Mouse (Mus musculus): Measurements from ENCODE around the gene Mdh2.
A peak's percentile ranks its signal among the peaks of the same experiment; 100 is the strongest.

The Mdh2 gene

DNA sequence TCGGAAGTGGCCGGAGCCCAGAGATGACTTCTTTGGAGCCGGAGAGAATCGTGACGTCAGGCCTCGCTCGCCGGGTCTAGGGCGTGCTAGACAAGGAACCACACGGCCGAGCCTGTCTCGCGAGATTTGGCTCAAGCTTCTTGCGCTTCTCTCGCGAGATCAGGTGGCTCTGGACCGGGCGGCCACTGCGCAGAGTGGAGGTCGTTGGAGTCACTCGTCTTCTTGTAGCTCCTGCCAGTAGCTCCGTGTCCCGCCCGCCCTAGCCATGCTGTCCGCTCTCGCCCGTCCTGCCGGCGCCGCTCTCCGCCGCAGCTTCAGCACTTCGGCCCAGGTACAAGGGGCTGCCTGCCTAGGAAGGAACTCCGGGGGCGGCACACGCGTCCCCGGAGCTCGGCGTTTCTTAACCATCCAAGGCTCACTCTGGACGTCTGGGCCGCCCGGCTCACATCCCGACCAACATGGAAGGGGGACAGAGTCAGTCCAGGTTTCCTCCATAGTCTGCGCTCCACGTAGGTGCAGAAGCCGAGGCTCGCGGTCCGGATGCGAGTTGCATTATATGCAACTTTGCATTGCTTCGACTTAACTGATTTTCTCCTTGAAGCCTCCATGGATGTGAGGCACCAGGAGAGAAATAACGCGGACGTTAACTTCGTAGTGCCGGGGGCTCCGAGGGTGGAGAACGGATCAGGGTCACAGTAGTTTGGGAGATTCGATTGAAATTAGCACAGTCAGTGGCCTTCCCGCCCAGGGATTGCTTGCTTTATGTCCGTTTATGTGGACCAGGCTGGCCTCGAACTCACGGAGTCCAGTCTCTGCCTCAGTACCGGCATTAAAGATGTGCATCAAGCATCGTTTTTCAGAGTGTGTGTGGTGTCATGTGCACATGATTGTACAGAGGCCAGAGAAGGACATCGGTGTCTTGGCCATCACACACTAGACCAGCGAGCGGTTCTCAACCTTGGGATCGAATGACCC is at the start of gene Mdh2:
Gene Mdh2, plus strand, starts transcription at position 10 of the 975 bp plus-strand sequence.
- DNase-seq, result peak; percentile 100

DNA sequence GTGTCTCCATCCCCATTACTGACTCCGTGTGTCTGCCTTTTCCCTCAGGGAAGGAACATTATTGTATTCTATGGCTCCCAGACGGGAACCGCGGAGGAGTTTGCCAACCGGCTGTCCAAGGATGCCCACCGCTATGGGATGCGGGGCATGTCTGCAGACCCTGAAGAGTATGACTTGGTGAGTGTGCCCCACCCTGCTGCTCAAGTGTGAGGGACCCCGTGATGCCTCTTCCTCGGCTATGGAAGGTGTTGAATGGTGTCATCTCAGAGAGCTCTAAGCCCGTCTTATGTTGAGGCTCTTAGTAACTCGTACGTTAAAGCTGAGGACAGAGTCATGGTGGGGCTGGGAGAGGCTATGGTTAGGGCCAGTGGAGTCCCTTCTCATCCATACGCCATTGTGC is 48.9 kb upstream of the Mdh2 start:
- DNase-seq, result no peak

DNA sequence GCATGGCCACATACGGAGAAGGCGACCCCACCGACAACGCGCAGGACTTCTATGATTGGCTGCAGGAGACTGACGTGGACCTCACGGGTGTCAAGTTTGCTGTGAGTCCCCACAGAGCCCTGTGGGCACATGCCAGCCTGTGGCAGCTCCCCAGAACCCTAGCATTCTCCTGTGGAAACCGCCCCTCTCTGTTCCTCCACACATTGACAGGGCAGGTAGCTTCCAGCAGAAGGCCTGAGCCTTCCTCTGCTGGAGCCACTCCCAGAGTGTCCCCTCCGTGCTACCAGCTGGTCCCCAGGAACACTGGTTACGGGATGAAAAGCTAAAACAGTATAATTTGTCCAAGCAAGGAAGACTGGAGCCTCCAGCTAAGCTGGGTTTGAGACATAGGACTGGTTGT is 48.0 kb upstream of the Mdh2 start:
- DNase-seq, result no peak

DNA sequence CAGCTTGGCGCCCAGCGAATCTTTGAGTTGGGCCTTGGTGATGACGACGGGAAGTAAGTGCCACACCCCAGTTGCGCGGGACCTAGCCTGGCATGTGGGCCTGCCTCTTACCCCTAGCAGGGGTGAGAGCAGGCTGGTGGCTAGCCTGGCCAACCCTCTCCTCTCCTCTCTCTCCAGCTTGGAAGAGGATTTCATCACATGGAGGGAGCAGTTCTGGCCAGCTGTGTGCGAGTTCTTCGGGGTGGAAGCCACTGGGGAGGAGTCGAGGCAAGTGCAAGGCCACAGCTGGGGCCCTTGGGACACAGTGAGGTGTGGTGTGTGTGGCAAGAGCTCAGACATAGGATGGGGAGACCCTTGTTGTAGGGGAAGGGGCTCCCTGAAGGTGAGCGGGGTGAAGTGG is 47.4 kb upstream of the Mdh2 start:
- no peak for DNase-seq

DNA sequence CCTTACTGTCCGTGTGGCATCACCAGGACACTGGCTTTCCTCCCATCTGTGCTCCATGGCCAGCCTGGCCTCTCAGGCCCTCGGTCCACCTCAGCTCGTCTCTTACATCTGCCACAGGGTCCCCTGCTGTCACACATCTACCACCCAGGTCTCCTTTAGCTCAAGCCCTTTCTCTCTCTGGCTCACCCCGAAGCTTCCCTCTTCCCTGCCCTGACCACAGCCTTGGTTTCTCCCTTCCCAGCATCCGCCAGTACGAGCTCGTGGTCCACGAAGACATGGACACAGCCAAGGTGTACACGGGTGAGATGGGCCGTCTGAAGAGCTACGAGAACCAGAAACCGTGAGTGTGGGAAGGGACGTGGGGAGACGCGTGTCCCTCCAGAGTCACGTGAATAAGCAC is 47.0 kb upstream of the Mdh2 start:
- DNase-seq, result no peak

DNA sequence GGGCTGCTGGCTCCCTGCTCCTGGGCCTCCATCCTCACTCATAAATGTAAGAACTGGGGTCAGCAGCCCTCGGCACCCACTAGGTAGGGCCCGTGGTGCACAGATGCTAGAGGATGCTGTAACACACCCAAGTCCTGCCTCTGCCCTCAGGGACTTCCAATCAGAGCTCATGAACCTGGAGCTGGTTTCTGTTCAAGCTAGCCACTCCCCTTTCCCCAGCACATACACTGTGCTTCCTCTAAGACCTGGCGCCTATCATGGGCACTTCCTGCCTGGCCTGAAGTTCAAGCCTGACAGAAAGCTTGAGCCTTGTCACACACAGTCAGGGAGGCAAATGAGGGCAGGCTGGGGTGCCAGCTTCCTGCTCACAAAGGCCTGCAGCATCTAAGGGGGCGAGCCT is 45.2 kb upstream of the Mdh2 start:
- no peak for DNase-seq

DNA sequence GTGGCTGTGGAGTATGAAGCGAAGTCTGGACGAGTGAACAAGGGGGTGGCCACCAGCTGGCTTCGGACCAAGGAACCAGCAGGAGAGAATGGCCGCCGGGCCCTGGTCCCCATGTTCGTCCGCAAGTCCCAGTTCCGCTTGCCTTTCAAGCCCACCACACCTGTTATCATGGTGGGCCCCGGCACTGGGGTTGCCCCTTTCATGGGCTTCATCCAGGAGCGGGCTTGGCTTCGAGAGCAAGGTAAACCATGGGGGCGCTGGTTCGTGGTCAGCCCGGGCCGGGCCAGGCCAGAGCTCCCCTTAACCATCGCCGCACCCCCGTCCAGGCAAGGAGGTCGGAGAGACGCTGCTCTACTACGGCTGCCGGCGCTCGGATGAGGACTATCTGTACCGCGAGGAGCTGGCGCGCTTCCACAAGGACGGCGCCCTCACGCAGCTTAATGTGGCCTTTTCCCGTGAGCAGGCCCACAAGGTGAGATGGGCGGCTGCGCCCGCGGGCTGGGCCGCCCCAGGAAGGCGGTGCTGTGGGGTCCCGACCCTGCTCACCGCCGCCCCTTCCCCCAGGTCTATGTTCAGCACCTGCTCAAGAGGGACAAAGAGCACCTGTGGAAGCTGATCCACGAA is 44.1 kb upstream of the Mdh2 start:
- DNase-seq, result no peak

DNA sequence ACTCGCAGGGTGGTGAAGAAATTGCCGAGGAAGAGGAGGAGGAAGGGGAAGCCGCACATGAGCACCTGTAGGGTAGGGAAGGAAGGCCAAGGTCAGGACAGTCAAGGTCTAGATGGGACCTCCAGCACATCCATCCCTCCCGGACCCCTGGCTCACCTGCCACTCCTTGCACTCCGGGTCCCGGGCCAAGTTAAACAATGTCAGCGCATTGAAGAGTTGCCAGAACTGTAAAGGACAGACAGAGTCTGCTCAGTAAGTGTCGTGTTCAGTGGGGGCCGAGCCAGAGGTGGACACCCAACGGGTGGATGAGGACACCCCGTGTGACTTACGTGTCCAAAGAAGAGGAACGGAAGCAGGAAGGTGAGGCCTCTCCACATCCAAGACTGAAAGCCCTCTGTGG is 42.5 kb upstream of the Mdh2 start:
- DNase-seq, result no peak

DNA sequence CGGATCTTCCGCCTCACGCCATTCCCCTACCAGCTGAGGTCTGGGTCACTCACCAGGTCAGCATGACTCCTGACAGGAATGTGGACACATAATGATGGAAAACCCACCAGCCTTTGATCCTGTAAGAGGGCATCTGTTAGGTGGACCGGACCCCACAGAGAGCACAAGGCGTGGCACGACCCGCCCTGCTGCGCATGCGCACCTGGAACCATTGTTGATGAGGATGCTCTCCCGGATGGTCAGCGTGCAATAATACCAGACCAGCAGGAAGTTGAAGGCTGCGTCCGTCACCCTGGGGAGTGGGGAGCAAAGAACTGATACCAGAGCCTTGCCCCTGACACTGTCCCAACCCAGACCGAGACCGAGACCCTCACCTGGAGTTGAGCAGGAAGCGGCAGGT is 41.7 kb upstream of the Mdh2 start:
- no peak for DNase-seq

DNA sequence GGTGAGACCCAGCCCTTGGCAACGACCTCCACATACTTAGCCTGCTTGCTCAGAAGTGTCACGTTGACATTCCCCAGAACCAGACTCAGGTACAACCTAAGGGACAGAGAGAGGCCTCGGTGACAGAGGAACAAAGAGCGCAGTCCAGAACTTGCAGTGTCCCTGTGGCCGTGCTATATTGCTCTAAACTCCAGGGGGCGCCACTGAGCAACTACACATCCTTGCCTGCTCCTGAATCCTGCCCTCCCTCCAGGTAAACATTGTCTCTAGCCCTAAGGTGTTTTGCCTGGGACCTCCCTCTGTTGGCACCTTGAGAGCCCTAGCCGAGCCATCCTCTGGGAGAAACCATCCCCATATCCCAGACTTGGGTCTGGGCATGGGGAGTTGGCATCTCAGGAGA is 41.1 kb upstream of the Mdh2 start:
- DNase-seq, result peak; percentile 34

DNA sequence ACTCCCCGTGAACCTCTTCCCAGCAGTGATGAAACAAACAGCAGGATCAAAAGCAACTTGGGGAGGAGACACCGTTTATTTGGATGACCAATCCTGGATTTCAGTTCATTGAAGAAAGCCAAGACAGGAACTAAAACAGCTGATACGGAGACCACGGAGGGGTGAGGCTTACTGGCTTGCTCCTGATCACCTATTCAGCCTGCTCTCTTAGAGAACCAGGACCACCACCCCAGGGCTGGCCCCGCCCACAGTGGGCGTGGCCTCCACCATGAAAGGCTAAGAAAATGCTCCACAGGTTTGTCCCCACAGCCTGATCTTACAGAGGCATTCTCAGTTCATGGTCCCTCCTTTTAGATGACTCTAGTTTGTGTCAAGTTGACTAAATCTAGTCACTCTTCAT is 40.0 kb upstream of the Mdh2 start:
- no peak for DNase-seq

DNA sequence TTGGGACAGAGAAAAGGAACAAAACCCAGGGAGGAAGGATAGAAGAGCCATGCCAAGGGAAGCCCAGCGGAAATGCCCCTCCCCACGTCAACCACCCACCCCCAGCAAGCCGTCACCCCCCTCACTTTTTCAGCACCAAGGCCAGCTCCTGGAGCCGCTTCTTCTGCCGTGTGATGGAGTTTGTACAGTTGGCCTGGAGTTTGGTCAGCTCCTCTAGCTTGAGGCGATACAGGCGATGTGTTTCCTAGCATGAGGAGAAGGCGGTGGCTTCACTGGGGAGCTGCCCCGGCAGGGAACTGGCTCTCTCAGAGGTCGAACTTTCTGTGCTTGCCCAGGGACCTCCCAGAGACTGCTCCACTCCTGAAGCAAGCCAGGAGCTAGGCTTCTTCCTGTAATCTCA is 36.1 kb upstream of the Mdh2 start:
- DNase-seq, result no peak

DNA sequence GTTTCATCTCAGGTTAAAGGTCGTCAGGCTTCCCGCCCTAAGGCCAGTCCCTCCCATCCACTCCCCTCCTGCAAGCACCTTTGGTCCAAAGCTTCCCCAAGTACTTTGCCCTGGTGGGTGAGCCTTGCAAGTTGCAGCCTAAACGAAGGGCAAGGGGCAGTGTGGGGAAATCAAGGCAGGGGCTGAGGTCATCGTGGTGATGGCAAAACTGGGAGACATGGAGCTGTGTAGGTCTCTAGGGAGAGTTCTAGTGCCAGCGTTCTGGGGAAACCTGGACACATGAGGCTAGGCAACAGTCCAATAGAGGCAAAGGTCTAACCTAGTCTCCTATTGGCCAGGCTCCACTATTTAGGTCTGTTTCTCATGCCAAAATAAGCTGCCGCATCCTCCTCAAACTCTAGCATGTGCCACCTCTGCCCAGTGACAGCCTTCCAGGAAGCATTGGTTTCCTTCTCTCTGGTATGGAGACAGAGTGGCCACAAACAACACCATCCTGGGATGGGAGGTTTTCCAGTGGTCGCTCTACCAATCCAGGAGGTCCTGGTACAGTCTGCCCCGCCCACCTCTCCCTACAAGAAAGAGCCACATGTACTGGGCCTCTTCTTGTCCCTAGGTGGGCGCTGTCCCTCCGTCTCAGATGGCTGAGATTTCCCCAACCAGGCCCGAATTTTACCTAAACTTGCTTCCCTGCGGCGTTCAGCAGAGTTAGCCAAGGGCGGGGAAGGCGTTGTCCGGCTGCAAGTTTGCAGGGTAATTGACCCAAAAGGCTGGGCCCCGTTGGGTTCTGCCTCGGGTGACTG is 35.1 kb upstream of the Mdh2 start:
- no peak for DNase-seq

DNA sequence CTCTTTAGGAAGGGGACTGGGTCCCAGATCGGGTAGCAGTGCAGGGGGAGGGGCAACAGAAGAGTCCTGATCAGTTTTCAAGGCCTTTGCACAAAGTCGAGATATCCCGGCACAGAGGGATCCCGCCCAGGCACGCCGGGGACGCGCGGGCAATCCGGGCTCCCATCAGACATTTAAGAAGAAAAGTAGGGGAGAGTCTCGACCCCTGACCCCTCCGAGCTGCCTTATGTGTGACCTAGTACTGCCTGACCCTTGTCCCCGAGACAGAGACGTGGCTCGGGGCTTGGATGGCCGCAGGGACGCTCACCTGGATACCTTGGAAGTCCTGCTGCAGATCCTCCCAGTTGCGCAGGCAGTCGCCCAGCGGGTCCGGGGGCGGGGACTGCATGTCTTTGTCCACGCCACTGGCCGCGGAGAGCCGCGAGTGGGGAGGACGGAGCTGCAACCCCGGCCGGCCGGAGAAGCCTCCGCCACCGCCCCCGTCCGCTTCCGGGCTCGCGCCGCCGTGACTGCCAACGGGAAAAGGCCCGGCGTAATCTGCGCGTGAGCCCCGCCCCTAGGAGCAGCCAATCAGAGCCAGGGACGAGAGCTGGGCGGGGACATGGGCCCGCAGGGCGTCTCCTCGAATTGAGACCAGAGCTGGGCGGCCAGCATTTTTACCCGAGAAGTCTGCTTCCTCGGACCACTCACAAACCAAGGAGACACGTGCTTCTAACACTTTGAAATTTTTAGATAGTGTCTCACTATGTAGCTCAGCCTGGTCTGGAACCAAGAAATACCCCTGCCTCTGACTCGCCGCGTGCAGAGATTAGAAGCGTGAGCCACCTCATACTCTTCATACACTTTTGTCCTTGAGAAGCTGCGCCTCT is 34.3 kb upstream of the Mdh2 start, which contains the start of gene Tmem120a:
Gene Tmem120a, minus strand, starts transcription at position 708 of the 869 bp plus-strand sequence.
- DNase-seq, result peak; percentile 95

DNA sequence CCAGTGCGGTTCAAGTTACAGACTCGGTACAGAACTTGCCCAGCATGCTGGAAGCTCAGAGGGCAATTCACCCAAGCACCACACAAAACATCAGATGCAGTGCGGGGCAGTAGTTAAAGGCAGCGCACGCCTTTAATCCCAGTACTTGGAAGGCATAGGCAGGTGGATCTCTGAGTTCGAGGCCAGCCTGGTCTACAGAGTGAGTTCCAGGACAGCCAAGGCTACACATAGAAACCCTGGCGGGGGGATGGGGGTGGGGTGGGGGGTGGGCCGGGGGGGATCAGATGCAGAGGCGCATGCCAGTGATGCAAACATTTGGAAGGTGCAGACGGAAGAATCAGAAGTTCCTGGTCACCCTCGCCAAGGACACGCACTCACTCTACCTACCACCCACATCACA is 33.5 kb upstream of the Mdh2 start:
- DNase-seq, result no peak

DNA sequence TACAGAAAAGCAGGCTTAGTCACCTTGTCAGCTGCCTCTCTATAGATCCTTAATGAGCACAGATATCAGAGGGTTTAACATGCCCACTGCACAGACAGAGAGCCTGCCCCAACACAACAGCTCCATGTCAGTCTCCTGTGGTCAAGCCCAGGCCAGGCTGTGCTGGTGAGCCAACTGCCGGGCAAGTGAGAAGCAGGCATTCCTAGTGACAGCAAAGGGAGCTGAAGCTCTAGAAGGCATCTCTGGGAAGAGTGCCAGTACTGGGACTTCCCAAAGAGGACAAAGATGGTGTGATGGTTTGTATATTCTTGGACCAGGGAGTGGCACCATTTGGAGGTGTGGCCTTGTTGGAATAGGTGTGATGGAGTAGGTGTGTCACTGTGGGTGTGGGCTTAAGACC is 27.2 kb upstream of the Mdh2 start:
- no peak for DNase-seq

DNA sequence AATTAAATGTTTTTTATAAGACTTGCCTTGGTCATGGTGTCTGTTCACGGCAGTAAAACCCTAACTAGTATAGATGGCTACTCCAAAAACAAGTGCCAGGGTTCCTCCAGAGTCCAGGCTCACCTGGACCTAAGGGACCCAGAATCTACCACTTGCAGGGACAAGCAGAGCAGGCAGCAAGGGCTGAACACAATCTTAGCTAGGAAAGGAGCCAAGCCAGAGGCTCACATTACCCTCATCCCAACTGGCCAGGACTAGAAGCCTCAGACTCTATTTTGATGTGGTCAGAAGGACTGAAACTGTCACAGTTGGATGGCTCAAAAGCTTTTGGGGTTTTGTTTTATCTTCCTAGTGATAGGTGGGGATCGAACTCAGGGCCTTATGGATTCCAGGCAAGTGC is 26.7 kb upstream of the Mdh2 start:
- DNase-seq, result no peak

DNA sequence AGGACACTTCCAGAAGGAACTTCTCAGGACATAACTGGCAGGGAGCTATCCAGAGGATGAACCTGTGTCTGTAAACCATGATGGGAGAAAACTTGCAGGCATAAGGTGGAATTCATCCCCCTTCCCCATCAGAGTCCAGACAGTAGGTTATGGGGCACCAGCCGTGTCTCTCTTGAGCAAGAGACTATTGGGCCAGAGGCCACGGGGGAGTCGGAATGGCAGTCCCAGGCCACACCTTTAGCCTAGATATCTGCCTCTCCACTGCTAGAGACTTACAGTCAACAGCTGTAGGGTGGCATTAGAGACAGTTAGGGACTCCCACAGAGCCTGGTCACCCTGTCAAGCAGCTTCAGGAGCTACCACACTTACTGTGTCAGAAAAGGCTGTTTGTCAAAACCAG is 16.4 kb upstream of the Mdh2 start:
- DNase-seq, result no peak

DNA sequence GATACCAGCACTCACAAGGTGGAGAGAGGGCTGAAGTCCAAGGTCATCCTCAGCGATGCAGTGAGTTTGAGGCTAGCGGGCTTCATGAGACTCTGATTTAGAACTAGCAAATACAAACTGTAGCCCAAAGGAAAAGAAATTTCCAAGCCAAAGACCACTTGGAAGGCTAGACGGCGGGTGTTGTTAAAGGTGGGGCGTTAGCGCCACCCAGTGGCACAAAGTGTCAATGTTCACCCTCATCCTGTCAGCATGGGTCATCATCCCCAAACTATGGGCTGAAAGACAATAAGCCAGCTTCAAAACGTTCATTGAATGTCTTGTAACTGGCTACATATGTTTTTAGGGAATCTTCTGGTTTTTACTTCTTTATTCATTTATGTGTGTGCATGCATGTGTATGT is 14.8 kb upstream of the Mdh2 start:
- DNase-seq, result peak; percentile 69

DNA sequence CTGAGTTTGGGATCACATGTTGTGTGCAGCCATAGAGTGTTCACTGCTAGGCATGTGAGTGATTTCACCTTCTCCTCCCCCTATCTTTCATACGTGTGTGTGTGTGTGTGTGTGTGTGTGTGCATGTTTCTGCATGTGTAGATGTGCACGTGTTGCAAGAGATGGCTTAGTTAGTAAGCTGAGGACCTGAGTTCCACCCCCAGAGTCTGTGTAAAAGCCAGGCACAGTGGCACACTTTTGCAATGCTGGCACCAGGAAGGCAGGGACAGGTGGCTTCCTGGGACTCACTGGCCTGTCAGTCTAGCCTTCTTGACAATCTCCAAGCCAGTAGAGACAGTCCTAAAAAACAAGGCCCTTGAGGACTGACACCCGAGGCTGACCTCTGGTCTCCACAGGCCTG is 13.3 kb upstream of the Mdh2 start:
- DNase-seq, result no peak

DNA sequence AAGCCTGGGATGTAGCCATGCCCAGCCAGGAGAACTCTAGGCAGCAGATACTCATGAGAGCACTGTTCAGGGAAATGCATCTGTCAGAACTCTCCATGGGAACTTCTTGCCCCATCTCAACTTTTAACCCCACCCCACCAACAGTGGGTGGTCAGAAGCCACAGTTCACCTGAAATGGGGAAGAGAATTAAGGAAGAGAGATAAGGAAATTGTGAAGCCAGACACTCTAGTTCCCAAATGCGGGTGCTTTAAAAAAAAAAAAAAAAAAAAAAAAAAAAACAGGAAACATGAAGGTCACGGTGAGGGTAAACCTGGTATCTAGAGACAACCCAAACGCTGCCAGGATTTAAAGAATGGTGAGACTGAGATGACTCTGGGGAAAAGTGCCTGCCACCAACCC is 5.8 kb upstream of the Mdh2 start:
- no peak for DNase-seq

DNA sequence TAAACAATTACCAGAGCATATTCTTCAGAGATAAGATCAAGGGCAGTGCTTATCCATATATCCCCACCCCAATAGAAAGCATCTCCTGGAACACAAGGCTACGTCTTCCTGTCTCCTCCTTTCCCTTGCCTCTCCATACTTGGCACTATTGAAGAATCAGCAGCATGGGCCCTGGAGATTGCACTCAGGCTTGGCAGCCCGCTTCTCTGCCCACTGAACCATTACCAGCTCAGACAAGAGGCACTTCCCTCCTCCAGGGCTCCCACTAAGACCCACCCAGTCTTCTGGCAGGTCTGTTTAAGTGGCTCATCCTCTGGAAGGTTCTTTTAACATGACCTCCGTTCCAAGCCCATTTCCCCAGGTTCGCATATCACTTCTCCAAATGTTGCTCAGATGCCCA is 1.7 kb upstream of the Mdh2 start:
- DNase-seq, result no peak
